Mouse (Mus musculus) kidney, adult 2 months (tissue): ENCODE results near the gene Tmem108.

ENCODE experiments used
- CTCF ChIP-seq: fragments of 200-500 bp; conservative IDR thresholded peaks from 2 replicates; pipeline ENCODE4 v1.5.1; 2011; ENCODE audit warnings: low read depth, mild to moderate bottlenecking, control low read depth, low read length, moderate library complexity, mixed read lengths; ENCODE audit not compliant: insufficient read depth, insufficient read length
- POLR2A ChIP-seq: fragments of 200-500 bp; IDR thresholded peaks from one replicate; pipeline ENCODE4 v1.6.1; 2011; ENCODE audit warnings: low read depth, low read length, control low read depth

DNA sequence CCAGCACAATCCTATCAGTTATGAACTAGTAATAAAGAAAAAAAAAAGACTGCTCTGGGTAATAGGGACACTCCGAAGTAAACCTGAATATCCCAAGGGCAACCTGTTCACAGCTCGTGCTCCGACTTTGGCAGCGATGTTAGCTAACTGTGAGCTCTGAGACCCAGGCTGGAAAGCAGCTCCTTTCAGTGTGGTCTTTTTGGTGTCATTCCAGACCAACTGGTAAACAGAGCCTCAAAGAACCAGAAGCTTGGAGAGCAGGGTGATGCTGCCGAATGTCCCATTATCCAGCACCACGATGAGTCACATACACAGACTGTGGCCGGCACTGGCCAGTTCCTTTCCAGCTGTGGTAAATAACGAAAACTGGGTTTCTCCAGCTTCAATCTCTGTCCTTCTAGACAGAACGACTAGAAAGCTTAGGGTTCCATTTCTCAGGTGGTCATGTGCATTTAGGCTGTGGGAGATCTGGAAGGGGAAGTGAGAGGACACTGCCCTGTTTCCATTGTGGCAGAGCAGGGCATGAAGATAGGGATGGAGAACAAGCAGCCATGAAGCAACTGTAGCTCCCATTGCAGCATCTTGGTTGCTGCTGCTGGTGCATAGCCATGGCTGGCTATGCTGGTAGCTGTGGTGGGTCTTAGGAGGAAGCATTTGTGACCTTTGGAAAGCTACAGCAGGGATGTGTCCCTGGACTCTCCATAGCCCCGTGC, 179.2 kb downstream of the Tmem108 start:
- TF ChIP-seq POLR2A = no peak
- TF ChIP-seq CTCF = no peak
